Mouse (Mus musculus): ENCODE data around the gene Rnf166. TPM values are rescaled to one million over a fixed set of nuclear protein-coding genes. Genes with fewer than 3 reads are reported as not detected.
A peak's percentile ranks its signal among the peaks of the same experiment; 100 is the strongest.

Gene Rnf166
- polyA plus RNA-seq, 2 experiments, result 47.0 to 80.1 TPM

GRCm38 (mm10) chr8:122451161-122451703 is 24.6 kb downstream of the Rnf166 start:
- Histone ChIP-seq H3K36me3 (ENCODE audit: control insufficient read depth, insufficient read depth, low read length) (no peaks in the 10 kb centered on the region), H3K9me3 (ENCODE audit: control insufficient read depth, low read length) (no peaks in the 10 kb centered on the region), H3K27ac (replicated peaks; ENCODE audit: low read depth, low read length) (no peak overlapping the region), H3K4me1 (ENCODE audit: control insufficient read depth, insufficient read depth, low read length) (no peaks in the 10 kb centered on the region), H3K27me3 (ENCODE audit: control insufficient read depth, insufficient read depth, low read length) (no peaks in the 10 kb centered on the region), H3K4me3 (replicated peaks; ENCODE audit: low read length) (no peak overlapping the region), H3K9ac (ENCODE audit: low read depth, low read length, severe bottlenecking) (no peak overlapping the region), H3K4me2 (replicated peaks; ENCODE audit: low read depth, low read length, severe bottlenecking) (no peak overlapping the region)
- TF ChIP-seq POLR2A (IDR thresholded peaks at IDR 0.05; ENCODE audit: borderline replicate concordance, extremely low read depth, insufficient read depth, insufficient read length), result no peak
- DNase-seq (ENCODE audit: low spot score) (no peak), ATAC-seq (ENCODE audit: low FRiP score, low read depth) (peak; percentile 30; the same call in 1 of the 2 replicates)
- 70% methylated on average over 7 of the region's 7 CpGs for WGBS

GRCm38 (mm10) chr8:122445203-122445602 is 30.7 kb downstream of the Rnf166 start:
- no peak overlapping the region for H3K27ac ChIP-seq (replicated peaks; ENCODE audit: low read depth, low read length)

GRCm38 (mm10) chr8:122444058-122444748 is 31.7 kb downstream of the Rnf166 start:
- peak overlapping the region; percentile 95 for H3K4me2 ChIP-seq (replicated peaks; ENCODE audit: low read depth, low read length, severe bottlenecking)
- peak overlapping the region; percentile 92 for H3K27ac ChIP-seq (replicated peaks; ENCODE audit: low read depth, low read length)
- TF ChIP-seq POLR2A (IDR thresholded peaks at IDR 0.05; ENCODE audit: borderline replicate concordance, extremely low read depth, insufficient read depth, insufficient read length), result no peak
- peak; percentile 24; the same call in 1 of the 2 replicates for ATAC-seq (ENCODE audit: low FRiP score, low read depth)
- peak overlapping the region; percentile 68 for H3K4me3 ChIP-seq (replicated peaks; ENCODE audit: low read length)
- peaks cover 14% of the 10 kb centered on the region for H3K4me1 ChIP-seq (ENCODE audit: control insufficient read depth, insufficient read depth, low read length)
- peaks cover 5% of the 10 kb centered on the region for H3K36me3 ChIP-seq (ENCODE audit: control insufficient read depth, insufficient read depth, low read length)
- H3K9me3 ChIP-seq (ENCODE audit: control insufficient read depth, low read length), result no peaks in the 10 kb centered on the region
- DNase-seq (ENCODE audit: low spot score), result peak; percentile 92
- H3K27me3 ChIP-seq (ENCODE audit: control insufficient read depth, insufficient read depth, low read length), result no peaks in the 10 kb centered on the region
- 8% methylated on average over 19 of the region's 19 CpGs for WGBS
- H3K9ac ChIP-seq (ENCODE audit: low read depth, low read length, severe bottlenecking), result peak overlapping the region; percentile 71

More at GRCm38 (mm10) chr8:122445203-122445602, 30.7 kb downstream of the Rnf166 start:
- H3K9ac ChIP-seq (ENCODE audit: low read depth, low read length, severe bottlenecking), result no peak overlapping the region
- H3K4me3 ChIP-seq (replicated peaks; ENCODE audit: low read length), result no peak overlapping the region
- no peaks in the 10 kb centered on the region for H3K27me3 ChIP-seq (ENCODE audit: control insufficient read depth, insufficient read depth, low read length)
- ATAC-seq (ENCODE audit: low FRiP score, low read depth) (no peak), DNase-seq (ENCODE audit: low spot score) (no peak)
- WGBS, result 62% methylated on average over 3 of the region's 3 CpGs
- no peaks in the 10 kb centered on the region for H3K36me3 ChIP-seq (ENCODE audit: control insufficient read depth, insufficient read depth, low read length)
- H3K9me3 ChIP-seq (ENCODE audit: control insufficient read depth, low read length), result no peaks in the 10 kb centered on the region
- peaks cover 14% of the 10 kb centered on the region for H3K4me1 ChIP-seq (ENCODE audit: control insufficient read depth, insufficient read depth, low read length)
- no peak overlapping the region for H3K4me2 ChIP-seq (replicated peaks; ENCODE audit: low read depth, low read length, severe bottlenecking)
- TF ChIP-seq POLR2A (IDR thresholded peaks at IDR 0.05; ENCODE audit: borderline replicate concordance, extremely low read depth, insufficient read depth, insufficient read length), result no peak

GRCm38 (mm10) chr8:122443262-122444006 is 32.4 kb downstream of the Rnf166 start, which contains the start of gene Mvd:
Gene Mvd (minus strand): TSS chr8:122443422.
- peak within 1 kb of the TSS; percentile 95 for H3K4me2 ChIP-seq (replicated peaks; ENCODE audit: low read depth, low read length, severe bottlenecking)
- peaks cover 11% of the 10 kb centered on the region for H3K36me3 ChIP-seq (ENCODE audit: control insufficient read depth, insufficient read depth, low read length)
- peak within 1 kb of the TSS; percentile 92 for H3K27ac ChIP-seq (replicated peaks; ENCODE audit: low read depth, low read length)
- peaks cover 14% of the 10 kb centered on the region for H3K4me1 ChIP-seq (ENCODE audit: control insufficient read depth, insufficient read depth, low read length)
- H3K9ac ChIP-seq (ENCODE audit: low read depth, low read length, severe bottlenecking), result peak within 1 kb of the TSS; percentile 71
- under 1% methylated on average over 47 of the region's 47 CpGs for WGBS
- peak; percentile 67; the same call in 1 of the 2 replicates for TF ChIP-seq POLR2A (IDR thresholded peaks at IDR 0.05; ENCODE audit: borderline replicate concordance, extremely low read depth, insufficient read depth, insufficient read length)
- peak; percentile 97 for ATAC-seq (ENCODE audit: low FRiP score, low read depth)
- H3K9me3 ChIP-seq (ENCODE audit: control insufficient read depth, low read length), result no peaks in the 10 kb centered on the region
- no peaks in the 10 kb centered on the region for H3K27me3 ChIP-seq (ENCODE audit: control insufficient read depth, insufficient read depth, low read length)
- DNase-seq (ENCODE audit: low spot score), result peak; percentile 99
- H3K4me3 ChIP-seq (replicated peaks; ENCODE audit: low read length), result peak within 1 kb of the TSS; percentile 68

GRCm38 (mm10) chr8:122442781-122443180 is 33.1 kb downstream of the Rnf166 start:
- DNase-seq (ENCODE audit: low spot score) (no peak), ATAC-seq (ENCODE audit: low FRiP score, low read depth) (no peak; the same call in 1 of the 2 replicates)
- Histone ChIP-seq H3K36me3 (ENCODE audit: control insufficient read depth, insufficient read depth, low read length) (peaks cover 14% of the 10 kb centered on the region), H3K4me1 (ENCODE audit: control insufficient read depth, insufficient read depth, low read length) (peaks cover 14% of the 10 kb centered on the region), H3K27ac (replicated peaks; ENCODE audit: low read depth, low read length) (peak overlapping the region; percentile 28; the same call in 1 of the 2 replicates), H3K4me2 (replicated peaks; ENCODE audit: low read depth, low read length, severe bottlenecking) (peak overlapping the region; percentile 95), H3K27me3 (ENCODE audit: control insufficient read depth, insufficient read depth, low read length) (no peaks in the 10 kb centered on the region), H3K9me3 (ENCODE audit: control insufficient read depth, low read length) (no peaks in the 10 kb centered on the region), H3K4me3 (replicated peaks; ENCODE audit: low read length) (peak overlapping the region; percentile 68), H3K9ac (ENCODE audit: low read depth, low read length, severe bottlenecking) (peak overlapping the region; percentile 65)
- no peak for TF ChIP-seq POLR2A (IDR thresholded peaks at IDR 0.05; ENCODE audit: borderline replicate concordance, extremely low read depth, insufficient read depth, insufficient read length)
- 3% methylated on average over 10 of the region's 12 CpGs for WGBS

Measured in limb, embryonic 14.5 days (tissue).